Mouse (Mus musculus) lung, postnatal 0 days (tissue): ENCODE measurements around the gene Ap2a1.

ENCODE experiments used
- CTCF ChIP-seq: IDR thresholded peaks from 2 replicates; pipeline ENCODE4 v1.5.1; 2016; ENCODE audit warnings: antibody characterized with exemption, mild to moderate bottlenecking
- EP300 ChIP-seq: IDR thresholded peaks from 2 replicates; pipeline ENCODE4 v1.6.1; 2016; ENCODE audit warnings: antibody characterized with exemption, mild to moderate bottlenecking, control low read depth

- no peak for TF ChIP-seq EP300
- no peak for TF ChIP-seq CTCF
Measured at GRCm38 (mm10) chr7:44894175-44894574, 35.1 kb downstream of the Ap2a1 start.
